Mouse (Mus musculus) forebrain, embryonic 11.5 days (tissue): ENCODE measurements around the gene Sult6b1. TPM values are rescaled to one million over a fixed set of nuclear protein-coding genes. Genes with fewer than 3 reads are reported as not detected.

Experiments
- ATAC-seq: fragments of 200-750 bp; cut with Nextera tagmentation; replicated peaks from 2 replicates; pipeline ENCODE4 v1.8.0; 2017; ENCODE audit warnings: moderate TSS enrichment; ENCODE audit not compliant: low FRiP score
- DNase-seq: peaks from one replicate; pipeline ENCODE4 v3.0.0-alpha.2; 2017; ENCODE audit warnings: low spot score
- H3K27ac ChIP-seq: fragments of 300-500 bp; sonication (generic); 2 replicates; pipeline ENCODE4 v1.5.1; 2014; ENCODE audit warnings: low read depth, low read length
- H3K27me3 ChIP-seq: fragments of 300-500 bp; sonication (generic); 2 replicates; pipeline ENCODE4 v1.6.1; 2014; ENCODE audit warnings: mild to moderate bottlenecking, low read length, mixed read lengths; ENCODE audit not compliant: control insufficient read depth, insufficient read depth
- H3K36me3 ChIP-seq: fragments of 300-500 bp; sonication (generic); 2 replicates; pipeline ENCODE4 v1.6.1; 2014; ENCODE audit warnings: mild to moderate bottlenecking, low read length, moderate library complexity, mixed read lengths; ENCODE audit not compliant: control insufficient read depth, insufficient read depth
- H3K4me1 ChIP-seq: fragments of 300-500 bp; sonication (generic); replicated peaks from 2 replicates; pipeline ENCODE4 v1.6.1; 2014; ENCODE audit warnings: low read length, mixed read lengths; ENCODE audit not compliant: control insufficient read depth, insufficient read depth
- H3K4me2 ChIP-seq: fragments of 300-500 bp; sonication (generic); 2 replicates; pipeline ENCODE4 v1.6.1; 2014; ENCODE audit warnings: low read depth, mild to moderate bottlenecking, low read length, moderate library complexity, mixed read lengths; ENCODE audit not compliant: severe bottlenecking
- H3K4me3 ChIP-seq: fragments of 300-500 bp; sonication (generic); 2 replicates; pipeline ENCODE4 v1.5.1; 2014; ENCODE audit warnings: low read depth, low read length
- H3K9ac ChIP-seq: fragments of 300-500 bp; sonication (generic); 2 replicates; pipeline ENCODE4 v1.6.1; 2014; ENCODE audit warnings: low read length
- H3K9me3 ChIP-seq: fragments of 300-500 bp; sonication (generic); 2 replicates; pipeline ENCODE4 v1.6.1; 2016; ENCODE audit warnings: low read length, mixed read lengths; ENCODE audit not compliant: control insufficient read depth
- WGBS: fragments of 180-500 bp; shearing (Covaris S2); extraction: QIAGEN DNeasy Blood & Tissue Kit; methylation state at CpG from one replicate; pipeline ENCODE4 v1.1.7; 2014; 5-methylcytosine and 5-hydroxymethylcytosine counted together
- polyA plus RNA-seq: library from polyadenylated mRNA; unstranded; fragments of >200 nt; fragmentation: Nextera tagmentation; extraction: Ambion mirVana; gene quantifications from 2 replicates; pipeline ENCODE4 v1.2.1, GENCODE M21; 2014

The Sult6b1 gene
- polyA plus RNA-seq, 1 experiment from 2014 or later = not detected

DNA sequence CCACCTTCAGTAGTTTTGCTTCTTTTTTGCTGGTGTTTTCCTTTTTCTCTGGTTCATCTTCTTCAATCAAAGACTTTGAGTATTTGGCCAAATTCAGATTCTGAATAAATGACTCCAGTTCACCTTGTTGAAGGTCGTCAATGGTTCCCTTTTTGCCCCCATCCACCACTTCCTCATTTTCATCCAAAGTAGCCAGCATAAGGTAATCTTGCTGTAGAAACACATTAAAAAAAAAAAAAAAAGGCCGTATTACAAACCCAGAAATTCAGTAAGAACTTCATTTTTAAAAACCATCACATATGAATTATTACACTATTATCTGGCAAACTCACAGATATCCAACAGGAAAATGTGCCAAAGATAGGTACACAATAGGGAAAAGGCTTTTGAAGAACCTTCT, 29.1 kb upstream of the Sult6b1 start:
- DNase-seq (no peak), ATAC-seq (no peak)
- peak overlapping the region; percentile 70 for H3K4me2 ChIP-seq
- H3K27me3 ChIP-seq = no peaks in the 10 kb centered on the region
- H3K27ac ChIP-seq = no peak overlapping the region
- peak overlapping the region; percentile 49 for H3K4me3 ChIP-seq
- H3K36me3 ChIP-seq = no peaks in the 10 kb centered on the region; the same call in 1 of the 2 replicates
- 84% methylated on average over 2 of the region's 2 CpGs for WGBS
- peak overlapping the region; percentile 62; the same call in 1 of the 2 replicates for H3K9ac ChIP-seq
- H3K4me1 ChIP-seq = 0 out of 2 replicates have a peak, but pooled peaks cover 5% of the 10 kb centered on the region
- H3K9me3 ChIP-seq = no peaks in the 10 kb centered on the region

DNA sequence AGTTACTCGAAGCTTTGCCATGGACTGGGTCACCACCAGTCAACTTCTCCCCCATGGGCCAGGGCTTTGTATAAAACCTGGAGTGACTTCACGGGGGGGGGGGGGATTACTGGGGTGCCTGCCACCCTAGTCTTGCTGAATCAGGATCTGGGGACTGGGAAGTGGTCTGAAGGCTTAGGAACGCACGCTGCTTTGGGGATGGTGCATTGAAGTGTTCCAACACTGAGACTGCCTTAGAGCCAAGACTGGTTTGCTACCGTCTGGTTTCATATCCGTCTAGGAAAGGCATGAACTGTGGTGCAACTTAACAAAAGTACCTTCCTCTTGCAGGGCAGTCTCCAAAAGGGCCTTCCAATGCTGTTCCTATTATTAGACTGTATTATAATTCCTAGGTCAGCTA, 10.9 kb upstream of the Sult6b1 start:
- H3K27ac ChIP-seq = no peak overlapping the region
- H3K4me3 ChIP-seq = no peak overlapping the region
- ATAC-seq (no peak), DNase-seq (no peak)
- H3K36me3 ChIP-seq = peaks cover 8% of the 10 kb centered on the region
- 40% methylated on average over 6 of the region's 6 CpGs for WGBS
- no peak overlapping the region for H3K9ac ChIP-seq
- no peaks in the 10 kb centered on the region for H3K27me3 ChIP-seq
- 0 out of 2 replicates have a peak overlapping the region, but pooled peaks have one; percentile 15 for H3K4me2 ChIP-seq
- no peaks in the 10 kb centered on the region for H3K9me3 ChIP-seq
- no peaks in the 10 kb centered on the region; the same call in 1 of the 2 replicates for H3K4me1 ChIP-seq

DNA sequence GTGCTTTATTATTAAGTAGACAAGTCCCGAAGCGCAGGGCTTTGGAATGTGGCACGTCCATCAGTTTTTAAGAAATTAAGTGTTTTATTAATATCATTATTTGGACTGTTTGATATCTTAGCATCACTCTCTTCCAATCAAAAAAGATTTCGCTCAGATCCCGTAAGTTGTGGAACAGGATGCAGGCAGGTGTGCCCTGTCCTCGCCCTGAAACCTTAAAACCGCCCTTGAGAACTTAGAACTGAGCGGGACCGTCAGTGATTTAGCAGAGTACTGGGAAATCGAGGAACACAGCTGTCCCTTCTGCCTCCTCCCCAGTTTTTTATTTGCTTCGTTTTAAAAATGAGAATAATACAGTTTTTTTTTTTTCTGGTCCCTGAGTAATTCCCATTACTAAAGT, 10.1 kb upstream of the Sult6b1 start:
- Histone ChIP-seq H3K4me3 (peak overlapping the region; percentile 63), H3K9ac (peak overlapping the region; percentile 67), H3K36me3 (peaks cover 7% of the 10 kb centered on the region), H3K9me3 (no peaks in the 10 kb centered on the region), H3K27ac (peak overlapping the region; percentile 58), H3K4me1 (no peaks in the 10 kb centered on the region; the same call in 1 of the 2 replicates), H3K4me2 (peak overlapping the region; percentile 65), H3K27me3 (no peaks in the 10 kb centered on the region)
- 5% methylated on average over 11 of the region's 11 CpGs for WGBS
- ATAC-seq = peak; percentile 14
- DNase-seq = no peak

DNA sequence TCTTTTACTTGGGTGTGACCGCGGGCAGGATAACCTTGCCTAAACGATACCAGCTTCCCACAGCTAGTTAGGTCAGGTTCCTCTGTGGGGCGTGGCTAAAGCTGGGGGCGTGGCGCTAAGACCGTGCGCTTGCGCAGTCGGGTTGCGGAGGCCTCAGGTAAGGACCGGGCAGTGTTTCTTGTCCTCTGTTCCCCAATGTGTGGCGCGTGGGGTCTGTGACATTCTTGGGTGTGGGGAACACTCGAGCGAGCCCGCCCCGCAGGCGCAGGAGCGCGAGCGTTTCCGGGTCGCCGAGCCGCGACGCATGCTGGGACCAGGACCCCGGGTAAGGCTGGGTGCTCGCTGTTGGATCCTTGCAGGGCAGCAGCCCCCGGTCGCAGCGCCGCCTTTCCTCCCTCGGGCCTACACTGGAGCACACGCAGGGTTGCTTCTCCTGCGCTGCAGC, 9.6 kb upstream of the Sult6b1 start, which contains the start of gene Cebpzos:
Cebpzos (plus strand) TSS at position 132 of the 445 bp plus-strand sequence.
- under 1% methylated on average over 37 of the region's 37 CpGs for WGBS
- H3K4me1 ChIP-seq = no peaks in the 10 kb centered on the region; the same call in 1 of the 2 replicates

GRCm38 (mm10) chr17:78915772-78916171, 9.0 kb upstream of the Sult6b1 start:
- peak; percentile 19 for ATAC-seq
- no peak overlapping the region for H3K27ac ChIP-seq
- H3K27me3 ChIP-seq = no peaks in the 10 kb centered on the region
- H3K4me1 ChIP-seq = no peaks in the 10 kb centered on the region; the same call in 1 of the 2 replicates
- peak overlapping the region; percentile 63 for H3K4me3 ChIP-seq
- no peaks in the 10 kb centered on the region; the same call in 1 of the 2 replicates for H3K36me3 ChIP-seq
- no peak for DNase-seq
- peak overlapping the region; percentile 65 for H3K4me2 ChIP-seq
- H3K9me3 ChIP-seq = no peaks in the 10 kb centered on the region
- peak overlapping the region; percentile 67 for H3K9ac ChIP-seq
- WGBS = 47% methylated on average over 6 of the region's 6 CpGs

More for the DNA sequence above, 9.6 kb upstream of the Sult6b1 start, which contains the start of gene Cebpzos:
- H3K36me3 ChIP-seq = peaks cover 3% of the 10 kb centered on the region
- ATAC-seq = peak; percentile 95
- no peaks in the 10 kb centered on the region for H3K9me3 ChIP-seq
- peak; percentile 92 for DNase-seq
- peak within 1 kb of the TSS; percentile 65 for H3K4me2 ChIP-seq
- peak within 1 kb of the TSS; percentile 63 for H3K4me3 ChIP-seq
- H3K9ac ChIP-seq = peak within 1 kb of the TSS; percentile 67
- peak within 1 kb of the TSS; percentile 58 for H3K27ac ChIP-seq
- no peaks in the 10 kb centered on the region for H3K27me3 ChIP-seq

GRCm38 (mm10) chr17:78913921-78914320, 7.1 kb upstream of the Sult6b1 start:
- no peaks in the 10 kb centered on the region for H3K36me3 ChIP-seq
- H3K4me3 ChIP-seq = no peak overlapping the region
- H3K27me3 ChIP-seq = no peaks in the 10 kb centered on the region
- H3K9ac ChIP-seq = no peak overlapping the region
- no peaks in the 10 kb centered on the region for H3K9me3 ChIP-seq
- WGBS = 92% methylated on average over 3 of the region's 3 CpGs
- DNase-seq = no peak
- no peak for ATAC-seq
- no peak overlapping the region for H3K4me2 ChIP-seq
- no peak overlapping the region for H3K27ac ChIP-seq
- no peaks in the 10 kb centered on the region; the same call in 1 of the 2 replicates for H3K4me1 ChIP-seq

GRCm38 (mm10) chr17:78912861-78913281, 6.1 kb upstream of the Sult6b1 start:
- Histone ChIP-seq H3K9me3 (no peaks in the 10 kb centered on the region), H3K4me3 (peak overlapping the region; percentile 27; the same call in 1 of the 2 replicates), H3K27ac (no peak overlapping the region), H3K9ac (peak overlapping the region; percentile 20; the same call in 1 of the 2 replicates), H3K36me3 (no peaks in the 10 kb centered on the region), H3K4me2 (peak overlapping the region; percentile 48), H3K27me3 (no peaks in the 10 kb centered on the region), H3K4me1 (no peaks in the 10 kb centered on the region; the same call in 1 of the 2 replicates)
- DNase-seq (no peak), ATAC-seq (peak; percentile 29; the same call in 1 of the 2 replicates)
- WGBS = 31% methylated on average over 6 of the region's 6 CpGs

- Histone ChIP-seq H3K4me1 (no peaks in the 10 kb centered on the region), H3K27me3 (no peaks in the 10 kb centered on the region), H3K27ac (no peak overlapping the region), H3K9me3 (no peaks in the 10 kb centered on the region), H3K4me3 (no peak overlapping the region), H3K9ac (no peak overlapping the region), H3K36me3 (no peaks in the 10 kb centered on the region), H3K4me2 (no peak overlapping the region)
- DNase-seq (no peak), ATAC-seq (no peak)
- WGBS = 83% methylated on average over 2 of the region's 2 CpGs
Observed at GRCm38 (mm10) chr17:78909374-78909773, 2.6 kb upstream of the Sult6b1 start.

DNA sequence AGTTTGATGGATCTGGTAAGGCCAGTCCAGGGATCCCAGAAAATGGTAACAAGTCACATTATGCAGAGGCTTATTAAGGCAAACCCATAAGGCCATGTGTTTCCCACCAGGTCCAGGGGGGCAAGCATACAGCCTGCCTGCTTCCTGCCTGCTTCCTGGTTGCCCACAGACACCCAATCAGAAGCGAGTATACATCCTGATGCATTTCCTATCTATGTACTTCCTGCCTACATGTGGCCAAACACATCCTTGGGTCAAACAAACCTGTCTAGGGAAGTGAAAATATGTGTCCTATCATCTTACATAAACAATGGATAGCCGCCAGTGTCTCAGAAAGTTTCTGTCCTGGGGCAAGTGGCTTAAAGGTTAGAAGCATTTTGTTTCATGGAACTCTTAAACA, 3.6 kb downstream of the Sult6b1 start:
- no peaks in the 10 kb centered on the region for H3K4me1 ChIP-seq
- H3K4me2 ChIP-seq = no peak overlapping the region
- no peak overlapping the region for H3K4me3 ChIP-seq
- H3K9me3 ChIP-seq = no peaks in the 10 kb centered on the region
- H3K27me3 ChIP-seq = no peaks in the 10 kb centered on the region
- ATAC-seq (no peak), DNase-seq (no peak)
- H3K27ac ChIP-seq = no peak overlapping the region
- 86% methylated on average over 2 of the region's 2 CpGs for WGBS
- no peak overlapping the region for H3K9ac ChIP-seq
- H3K36me3 ChIP-seq = no peaks in the 10 kb centered on the region
